Mouse (Mus musculus): ENCODE measurements around the gene Mcm2. TPM values are rescaled to one million over a fixed set of nuclear protein-coding genes. Genes with fewer than 3 reads are reported as not detected.

The Mcm2 gene
- polyA plus RNA-seq, 1 experiment from 2014 or later = 186 TPM

DNA sequence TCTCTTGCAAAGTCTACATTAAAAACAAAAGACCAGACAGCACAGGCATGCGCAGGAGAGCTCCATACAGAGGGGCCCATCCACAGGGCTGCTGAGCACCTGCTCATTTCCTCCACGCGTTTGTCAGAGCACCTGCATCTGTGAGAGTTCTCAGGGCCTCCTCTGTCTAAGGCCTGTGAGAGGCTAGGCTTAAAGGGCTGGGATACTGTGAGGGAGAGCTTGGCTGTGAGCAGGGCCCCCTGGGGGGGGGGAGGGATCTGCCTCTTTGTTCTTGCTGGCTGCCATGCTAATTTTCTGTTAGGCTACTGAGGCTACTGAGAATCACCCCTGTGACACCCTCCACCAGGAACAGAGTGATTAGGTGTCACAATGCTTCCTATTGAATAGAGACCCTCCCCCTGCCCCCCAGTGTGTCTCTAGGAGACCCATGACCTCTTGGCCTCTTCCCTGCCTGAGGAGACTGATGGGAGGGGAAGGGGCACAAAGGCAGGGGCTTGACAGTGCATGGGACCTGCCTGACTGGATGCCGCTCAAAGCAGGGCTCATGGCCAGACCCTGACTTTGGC, 27.1 kb upstream of the Mcm2 start:
- Histone ChIP-seq H3K9me3 (replicated peaks) (no peaks in the 10 kb centered on the region), H3K9ac (no peak overlapping the region), H3K4me1 (replicated peaks) (peaks cover 34% of the 10 kb centered on the region), H3K4me2 (no peak overlapping the region), H3K4me3 (replicated peaks) (no peak overlapping the region), H3K36me3 (no peaks in the 10 kb centered on the region), H3K27ac (no peak overlapping the region), H3K27me3 (no peaks in the 10 kb centered on the region)
- ATAC-seq (ENCODE audit: low read depth) (no peak), DNase-seq (no peak)
- 50% methylated on average over 4 of the region's 4 CpGs for WGBS (ENCODE audit: insufficient replicate concordance)

DNA sequence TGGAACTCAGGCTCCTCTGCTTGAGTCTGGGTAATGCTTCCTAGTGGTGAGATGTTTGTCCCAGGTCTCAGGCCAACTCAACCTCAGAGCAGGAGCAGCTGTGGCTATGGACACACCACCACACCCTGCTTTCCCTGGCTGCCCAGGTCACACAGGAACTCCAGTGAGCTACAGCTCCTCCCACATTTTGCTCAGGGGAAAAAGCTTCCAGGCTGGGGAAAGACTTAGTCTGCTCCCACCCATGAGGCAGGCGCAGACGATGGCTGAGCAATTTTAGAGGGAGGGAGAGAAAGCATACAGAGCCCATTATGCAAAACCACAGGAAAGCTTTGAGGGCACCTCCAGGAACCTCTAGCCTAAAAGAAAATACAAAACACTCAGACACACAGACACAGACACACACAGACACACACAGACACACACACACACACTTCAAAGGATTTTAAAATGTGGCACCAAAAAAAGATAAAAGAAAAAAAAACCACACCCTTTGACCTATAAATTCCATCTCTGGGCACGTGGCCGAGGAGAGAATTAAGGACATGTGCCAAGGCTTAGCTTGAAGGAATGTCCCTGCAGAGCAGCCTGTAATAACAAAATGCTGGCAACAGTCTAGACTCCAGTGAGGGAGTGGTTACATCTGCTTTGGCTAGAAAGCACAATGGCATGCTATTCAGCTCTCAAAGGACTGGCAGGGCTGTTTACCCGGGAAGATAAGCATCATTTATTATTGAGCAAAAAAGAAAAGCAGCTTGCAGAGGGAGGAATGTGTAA, 26.1 kb upstream of the Mcm2 start:
- Histone ChIP-seq H3K27me3 (no peaks in the 10 kb centered on the region), H3K9me3 (replicated peaks) (no peaks in the 10 kb centered on the region), H3K4me2 (no peak overlapping the region), H3K4me1 (replicated peaks) (peaks cover 44% of the 10 kb centered on the region), H3K36me3 (no peaks in the 10 kb centered on the region), H3K9ac (no peak overlapping the region), H3K4me3 (replicated peaks) (no peak overlapping the region), H3K27ac (peak overlapping the region; percentile 12; the same call in 1 of the 2 replicates)
- WGBS (ENCODE audit: insufficient replicate concordance) = 29% methylated on average over 5 of the region's 5 CpGs
- DNase-seq (no peak), ATAC-seq (ENCODE audit: low read depth) (no peak)

DNA sequence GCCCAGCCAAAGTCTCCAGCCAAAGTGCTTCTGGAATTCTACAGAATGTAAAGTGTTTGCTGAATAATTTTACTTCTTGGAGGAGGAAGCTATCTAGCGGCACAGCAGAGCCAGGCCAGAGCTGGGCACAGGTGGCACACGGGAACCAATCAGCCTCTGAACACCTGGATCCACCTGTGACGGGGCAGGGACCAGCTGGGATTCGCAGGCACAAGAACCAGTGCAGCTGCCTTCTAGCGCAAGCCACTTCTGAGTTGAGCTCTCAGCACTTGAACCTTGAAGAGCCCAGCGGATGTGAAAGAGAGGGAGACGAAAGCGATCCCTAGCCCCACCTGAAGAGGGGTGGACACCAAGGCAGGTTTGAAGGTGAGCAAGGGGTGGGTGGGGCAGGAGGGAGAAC, 20.2 kb upstream of the Mcm2 start:
- ATAC-seq (ENCODE audit: low read depth) = no peak
- H3K4me3 ChIP-seq (replicated peaks) = no peak overlapping the region
- H3K4me1 ChIP-seq (replicated peaks) = peaks cover 56% of the 10 kb centered on the region

DNA sequence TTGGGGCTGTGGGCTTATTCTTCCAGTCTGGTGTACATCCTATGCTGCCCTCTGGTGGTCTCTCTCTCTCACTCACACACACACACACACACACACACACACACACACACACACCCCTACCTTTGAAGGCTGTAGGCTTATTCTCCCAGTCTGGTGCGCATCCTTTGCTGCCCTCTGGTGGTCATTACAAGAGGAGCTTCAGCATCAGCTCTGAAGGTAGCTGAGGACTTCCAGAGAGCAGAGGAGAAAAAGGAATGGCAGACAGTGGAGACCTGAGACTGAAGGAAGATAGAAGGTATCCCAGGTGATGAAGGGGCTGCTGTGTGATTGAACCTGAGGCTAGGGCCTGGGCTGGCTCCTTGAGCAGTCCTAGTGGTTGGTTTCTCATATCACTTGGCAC, 17.6 kb upstream of the Mcm2 start:
- peaks cover 22% of the 10 kb centered on the region for H3K36me3 ChIP-seq
- peak overlapping the region; percentile 40 for H3K4me3 ChIP-seq (replicated peaks)
- no peaks in the 10 kb centered on the region for H3K9me3 ChIP-seq (replicated peaks)
- ATAC-seq (ENCODE audit: low read depth) = peak; percentile 50
- DNase-seq = peak; percentile 65
- peak overlapping the region; percentile 100 for H3K27ac ChIP-seq
- H3K4me2 ChIP-seq = peak overlapping the region; percentile 67
- H3K4me1 ChIP-seq (replicated peaks) = peaks cover 71% of the 10 kb centered on the region
- peak overlapping the region; percentile 59 for H3K9ac ChIP-seq
- 0 out of 2 replicates have a peak, but pooled peaks cover 5% of the 10 kb centered on the region for H3K27me3 ChIP-seq
- WGBS (ENCODE audit: insufficient replicate concordance) = 52% methylated on average over 1 of the region's 1 CpGs

More for the DNA sequence above, 20.2 kb upstream of the Mcm2 start:
- H3K9me3 ChIP-seq (replicated peaks) = no peaks in the 10 kb centered on the region
- no peak overlapping the region for H3K4me2 ChIP-seq
- WGBS (ENCODE audit: insufficient replicate concordance) = 81% methylated on average over 8 of the region's 8 CpGs
- H3K27ac ChIP-seq = no peak overlapping the region
- H3K36me3 ChIP-seq = no peaks in the 10 kb centered on the region
- H3K27me3 ChIP-seq = 0 out of 2 replicates have a peak, but pooled peaks cover 5% of the 10 kb centered on the region
- H3K9ac ChIP-seq = no peak overlapping the region
- no peak for DNase-seq

DNA sequence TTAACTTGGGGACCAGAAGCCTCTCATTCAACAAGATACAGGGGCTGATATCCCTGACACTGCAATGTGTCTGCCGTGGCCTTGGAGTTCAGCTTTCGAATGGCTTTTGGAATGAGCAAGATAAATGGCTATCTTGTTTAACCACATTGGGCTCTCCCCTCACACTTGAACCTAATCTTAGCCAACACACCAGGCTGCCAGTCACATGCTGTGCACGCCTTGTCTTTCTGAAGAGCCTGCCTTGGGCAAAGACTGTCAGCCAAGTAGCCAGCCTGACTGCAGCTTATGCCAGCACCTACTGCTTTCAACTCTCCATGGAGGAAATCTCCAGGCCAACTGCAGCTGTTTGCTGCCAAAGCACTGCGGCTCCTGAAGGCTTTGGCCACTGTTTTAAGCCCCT, 16.9 kb upstream of the Mcm2 start:
- ATAC-seq (ENCODE audit: low read depth) = peak; percentile 95
- H3K4me1 ChIP-seq (replicated peaks) = peaks cover 67% of the 10 kb centered on the region
- DNase-seq = peak; percentile 89
- H3K9ac ChIP-seq = peak overlapping the region; percentile 70
- 19% methylated on average over 4 of the region's 4 CpGs for WGBS (ENCODE audit: insufficient replicate concordance)
- H3K4me2 ChIP-seq = peak overlapping the region; percentile 67
- H3K27me3 ChIP-seq = 0 out of 2 replicates have a peak, but pooled peaks cover 5% of the 10 kb centered on the region
- H3K36me3 ChIP-seq = peaks cover 29% of the 10 kb centered on the region
- H3K4me3 ChIP-seq (replicated peaks) = peak overlapping the region; percentile 40
- peak overlapping the region; percentile 100 for H3K27ac ChIP-seq
- H3K9me3 ChIP-seq (replicated peaks) = no peaks in the 10 kb centered on the region

DNA sequence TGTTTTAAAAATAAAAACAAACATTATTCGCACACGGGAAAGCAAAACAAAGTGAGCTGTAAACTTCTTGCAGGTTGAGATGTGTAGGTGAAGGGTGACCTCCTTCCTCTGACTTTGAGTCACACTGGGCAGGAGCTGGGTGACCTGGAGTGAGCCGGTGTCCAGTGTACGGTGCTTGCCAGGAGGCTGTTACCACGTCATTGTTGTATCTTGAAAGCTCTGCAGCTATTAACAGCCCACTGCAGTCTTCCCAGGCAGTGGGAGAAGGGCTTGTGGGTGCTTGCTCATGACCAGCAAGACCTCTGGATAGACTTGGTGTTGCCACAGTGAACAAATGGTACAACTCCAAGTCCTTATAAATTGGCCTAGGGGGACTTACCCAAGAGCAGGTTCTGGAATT, 16.2 kb upstream of the Mcm2 start:
- WGBS (ENCODE audit: insufficient replicate concordance) = 74% methylated on average over 5 of the region's 5 CpGs
- H3K4me3 ChIP-seq (replicated peaks) = peak overlapping the region; percentile 9; the same call in 1 of the 2 replicates
- no peaks in the 10 kb centered on the region for H3K9me3 ChIP-seq (replicated peaks)
- peak overlapping the region; percentile 58 for H3K9ac ChIP-seq
- DNase-seq = no peak
- peak overlapping the region; percentile 100 for H3K27ac ChIP-seq
- no peak for ATAC-seq (ENCODE audit: low read depth)
- peak overlapping the region; percentile 55 for H3K4me2 ChIP-seq
- 0 out of 2 replicates have a peak, but pooled peaks cover 5% of the 10 kb centered on the region for H3K27me3 ChIP-seq
- peaks cover 60% of the 10 kb centered on the region for H3K4me1 ChIP-seq (replicated peaks)
- H3K36me3 ChIP-seq = peaks cover 36% of the 10 kb centered on the region

DNA sequence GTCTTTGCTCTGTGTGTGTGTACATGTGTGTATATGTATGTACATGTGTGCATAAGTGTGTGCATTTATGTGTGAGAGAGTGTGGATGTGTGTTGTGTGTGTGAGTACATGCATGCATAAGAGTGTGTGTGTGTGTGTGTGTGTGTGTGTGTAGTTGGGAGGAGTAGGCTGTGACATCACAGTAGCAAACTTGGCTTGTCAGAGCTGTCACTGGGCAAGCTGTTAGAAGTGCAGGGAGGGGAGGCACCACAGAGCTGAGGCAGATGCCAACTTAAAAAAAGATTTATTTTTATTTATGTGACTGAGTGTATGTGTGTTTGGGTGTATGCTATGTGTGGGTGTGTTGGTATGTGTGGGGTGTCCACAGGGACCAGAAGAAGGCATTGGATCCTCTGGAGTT, 14.9 kb upstream of the Mcm2 start:
- Histone ChIP-seq H3K9ac (peak overlapping the region; percentile 11; the same call in 1 of the 2 replicates), H3K4me2 (no peak overlapping the region), H3K9me3 (replicated peaks) (no peaks in the 10 kb centered on the region), H3K27ac (peak overlapping the region; percentile 100), H3K27me3 (0 out of 2 replicates have a peak, but pooled peaks cover 4% of the 10 kb centered on the region), H3K4me3 (replicated peaks) (no peak overlapping the region), H3K36me3 (peaks cover 49% of the 10 kb centered on the region), H3K4me1 (replicated peaks) (peaks cover 64% of the 10 kb centered on the region)
- DNase-seq (no peak), ATAC-seq (ENCODE audit: low read depth) (no peak)

DNA sequence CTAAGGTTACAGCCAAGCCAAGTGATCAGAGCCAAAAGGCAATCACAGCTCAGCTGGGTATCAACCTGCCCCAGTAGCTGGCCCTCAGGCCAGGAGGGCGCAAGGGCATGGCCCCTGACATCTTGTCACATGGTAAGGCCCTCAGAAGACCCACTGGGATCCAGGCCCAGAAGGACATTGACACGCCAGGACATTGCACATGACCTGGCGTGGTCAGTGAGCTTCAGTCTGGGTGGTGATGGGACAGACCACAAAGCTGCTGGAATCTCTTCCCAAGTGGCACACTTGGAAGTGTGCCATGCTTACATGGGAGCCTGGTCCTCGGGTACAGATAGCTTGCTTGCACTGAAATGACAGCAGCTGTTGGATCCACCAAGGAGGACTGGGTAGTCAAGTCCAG, 14.4 kb upstream of the Mcm2 start:
- no peak overlapping the region for H3K9ac ChIP-seq
- H3K27me3 ChIP-seq = no peaks in the 10 kb centered on the region
- H3K4me3 ChIP-seq (replicated peaks) = no peak overlapping the region
- 80% methylated on average over 4 of the region's 4 CpGs for WGBS (ENCODE audit: insufficient replicate concordance)
- no peak overlapping the region for H3K4me2 ChIP-seq
- peak overlapping the region; percentile 100 for H3K27ac ChIP-seq
- H3K36me3 ChIP-seq = peaks cover 53% of the 10 kb centered on the region
- no peak for DNase-seq
- ATAC-seq (ENCODE audit: low read depth) = no peak
- no peaks in the 10 kb centered on the region for H3K9me3 ChIP-seq (replicated peaks)
- H3K4me1 ChIP-seq (replicated peaks) = peaks cover 66% of the 10 kb centered on the region

DNA sequence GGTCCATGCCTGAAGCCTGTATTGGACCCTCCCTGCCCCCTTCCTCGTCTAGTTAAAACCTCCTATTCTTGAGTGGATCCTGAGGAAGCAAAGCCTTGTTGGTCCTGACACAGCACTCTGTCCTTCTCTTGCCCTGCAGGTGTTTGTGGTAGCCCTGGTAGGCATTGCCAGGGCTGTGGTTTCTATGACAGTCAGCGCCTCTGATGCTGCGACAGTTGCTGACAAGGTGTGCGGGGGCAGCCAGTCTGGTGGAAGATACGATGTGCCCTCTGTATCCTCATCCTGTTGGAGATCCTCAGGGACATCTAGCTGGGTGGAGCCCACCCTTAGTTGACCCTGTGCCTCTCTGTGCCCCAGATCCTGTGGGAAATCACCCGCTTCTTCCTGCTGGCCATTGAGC, 10.6 kb upstream of the Mcm2 start:
- DNase-seq = no peak
- H3K9ac ChIP-seq = no peak overlapping the region
- H3K27me3 ChIP-seq = no peaks in the 10 kb centered on the region
- no peak overlapping the region for H3K4me2 ChIP-seq
- ATAC-seq (ENCODE audit: low read depth) = no peak
- no peaks in the 10 kb centered on the region for H3K9me3 ChIP-seq (replicated peaks)
- WGBS (ENCODE audit: insufficient replicate concordance) = 84% methylated on average over 6 of the region's 6 CpGs
- peak overlapping the region; percentile 56; the same call in 1 of the 2 replicates for H3K27ac ChIP-seq
- peaks cover 68% of the 10 kb centered on the region for H3K4me1 ChIP-seq (replicated peaks)
- no peak overlapping the region for H3K4me3 ChIP-seq (replicated peaks)
- H3K36me3 ChIP-seq = peaks cover 82% of the 10 kb centered on the region

DNA sequence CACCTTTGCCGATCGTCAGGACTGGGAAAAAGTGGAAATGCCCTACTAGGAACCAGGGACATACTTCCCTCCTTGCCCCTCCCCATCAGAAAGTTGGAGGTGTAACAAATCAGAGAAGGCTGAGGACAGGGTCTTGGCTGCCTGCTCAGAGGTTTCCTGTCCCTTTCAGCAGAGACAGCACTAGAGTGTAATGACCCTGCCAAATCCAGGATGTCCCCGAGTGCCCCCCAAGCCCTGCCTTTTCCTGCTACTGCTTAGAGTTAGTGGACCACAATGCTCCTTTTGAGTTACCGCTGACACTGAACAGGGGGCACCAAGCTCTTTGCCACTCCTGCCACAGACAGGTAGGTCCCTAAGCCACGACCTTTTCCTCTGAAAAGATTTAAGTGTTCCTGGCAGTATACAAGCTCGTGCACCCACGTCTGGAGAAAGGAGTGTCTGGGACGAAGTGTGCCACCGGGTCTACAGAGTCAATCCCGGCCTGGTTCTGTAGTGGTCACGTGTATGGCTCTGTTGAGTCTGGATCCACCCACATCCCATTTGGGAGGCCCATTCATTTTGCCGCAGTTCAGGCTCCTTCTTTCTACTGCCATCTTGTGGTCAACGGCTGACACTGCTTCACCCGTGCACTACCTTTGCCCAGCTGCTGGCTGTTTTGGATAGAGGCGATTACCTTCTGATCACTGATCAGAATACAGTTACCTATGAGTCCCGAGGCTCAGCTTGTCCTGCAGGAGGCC, 8.0 kb upstream of the Mcm2 start:
- peak overlapping the region; percentile 94 for H3K27ac ChIP-seq
- peak overlapping the region; percentile 48 for H3K9ac ChIP-seq
- peak; percentile 27 for ATAC-seq (ENCODE audit: low read depth)

DNA sequence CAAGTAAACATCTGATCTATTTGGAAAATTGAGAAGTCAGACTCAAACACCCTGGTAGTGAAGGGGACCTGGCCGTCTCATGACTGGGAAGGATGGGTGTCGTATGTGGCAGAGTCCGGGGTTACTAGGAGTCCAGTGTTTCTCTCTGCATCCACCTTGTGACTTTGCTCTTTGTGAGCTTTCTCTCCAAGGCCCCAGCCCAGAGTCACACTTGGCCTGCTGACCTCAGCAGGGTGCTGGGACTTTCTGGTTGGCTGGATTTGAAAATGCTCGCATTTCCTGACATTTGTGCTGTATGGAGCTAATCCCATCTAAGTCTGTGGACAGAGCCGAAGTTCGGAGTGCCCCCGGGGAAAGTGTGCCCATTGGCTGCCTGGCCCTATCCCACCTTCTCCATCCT, 6.5 kb upstream of the Mcm2 start:
- DNase-seq = no peak
- H3K9me3 ChIP-seq (replicated peaks) = no peaks in the 10 kb centered on the region
- H3K4me3 ChIP-seq (replicated peaks) = no peak overlapping the region; the same call in 1 of the 2 replicates
- 89% methylated on average over 7 of the region's 7 CpGs for WGBS (ENCODE audit: insufficient replicate concordance)
- peak overlapping the region; percentile 94 for H3K27ac ChIP-seq
- H3K4me2 ChIP-seq = peak overlapping the region; percentile 83; the same call in 1 of the 2 replicates
- peaks cover 48% of the 10 kb centered on the region for H3K36me3 ChIP-seq
- H3K9ac ChIP-seq = 0 out of 2 replicates have a peak overlapping the region, but pooled peaks have one; percentile 14
- H3K4me1 ChIP-seq (replicated peaks) = peaks cover 79% of the 10 kb centered on the region
- no peak for ATAC-seq (ENCODE audit: low read depth)
- H3K27me3 ChIP-seq = no peaks in the 10 kb centered on the region

More for the DNA sequence above, 8.0 kb upstream of the Mcm2 start:
- H3K4me2 ChIP-seq = peak overlapping the region; percentile 30
- peaks cover 66% of the 10 kb centered on the region for H3K4me1 ChIP-seq (replicated peaks)
- H3K27me3 ChIP-seq = no peaks in the 10 kb centered on the region
- WGBS (ENCODE audit: insufficient replicate concordance) = 19% methylated on average over 16 of the region's 16 CpGs
- H3K4me3 ChIP-seq (replicated peaks) = 0 out of 2 replicates have a peak overlapping the region, but pooled peaks have one; percentile 3
- H3K36me3 ChIP-seq = peaks cover 63% of the 10 kb centered on the region
- H3K9me3 ChIP-seq (replicated peaks) = no peaks in the 10 kb centered on the region
- peak; percentile 55 for DNase-seq

All from liver, embryonic 13.5 days (tissue).